ENCODE assay signal across 9 mouse cellular contexts in the genomic region with DNA sequence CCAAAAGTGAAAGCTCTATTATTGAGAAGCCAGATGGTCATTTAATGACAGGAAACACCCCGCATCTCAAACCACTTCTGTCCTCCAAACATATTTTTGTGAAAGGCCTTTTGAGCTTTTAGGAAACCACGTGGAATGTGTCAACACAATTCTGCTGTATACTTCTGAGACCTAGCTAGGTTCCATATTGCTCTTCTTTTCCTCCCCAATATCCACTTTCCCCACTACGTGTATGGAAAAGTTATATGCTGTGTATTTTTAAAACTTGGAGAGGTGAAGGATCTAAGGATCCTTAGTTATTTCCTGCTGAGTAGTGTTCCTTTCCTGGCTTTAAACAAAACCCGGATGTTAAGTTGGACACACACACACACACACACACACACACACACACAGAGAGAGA. TPM values are rescaled to one million over a fixed set of nuclear protein-coding genes. Genes with fewer than 3 reads are reported as not detected.
A peak's percentile ranks its signal among the peaks of the same experiment; 100 is the strongest.
DNase-seq lines count a peak whose midpoint lies in the region; ATAC-seq and TF ChIP-seq lines count a peak whose summit lies in the region.
"Had no signal": no experiment of that assay in that cellular context is flagged by ENCODE, and none has a peak within 500 bp of the region (broad histone marks: within the 10 kb centered on the region; RNA-seq: fewer than 3 reads in every experiment).

No protein-coding gene starts in this region.

- H3K4me2 ChIP-seq in hindbrain, embryonic 13.5 days, result peak overlapping the region; percentile 56; the same call in 1 of the 2 replicates
- peak overlapping the region; percentile 82 for H3K4me2 ChIP-seq in liver, postnatal 0 days (ENCODE audit: low read depth, low read length)

- H3K27ac ChIP-seq in hindbrain, embryonic 13.5 days, result peak overlapping the region; percentile 18; the same call in 1 of the 2 replicates
- peak overlapping the region; percentile 89 for H3K27ac ChIP-seq in liver, postnatal 0 days (ENCODE audit: low read depth)

- H3K9ac ChIP-seq in hindbrain, embryonic 13.5 days, result no peak overlapping the region
- no peak overlapping the region for H3K9ac ChIP-seq in liver, postnatal 0 days (replicated peaks)

- no peak for TF ChIP-seq CTCF in liver, postnatal 0 days (IDR thresholded peaks at IDR 0.05; ENCODE audit: low read depth)

- no peak overlapping the region for H3K4me3 ChIP-seq in hindbrain, embryonic 13.5 days
- peak overlapping the region; percentile 60 for H3K4me3 ChIP-seq in liver, postnatal 0 days (ENCODE audit: low read depth, low read length)

- H3K27me3 ChIP-seq in hindbrain, embryonic 13.5 days, result peaks cover 5% of the 10 kb centered on the region; the same call in 1 of the 2 replicates
- no peaks in the 10 kb centered on the region for H3K27me3 ChIP-seq in liver, postnatal 0 days (ENCODE audit: insufficient read depth, low read length)

- H3K4me1 ChIP-seq in hindbrain, embryonic 13.5 days (replicated peaks), result peaks cover 10% of the 10 kb centered on the region
- peaks cover 13% of the 10 kb centered on the region for H3K4me1 ChIP-seq in liver, postnatal 0 days (ENCODE audit: insufficient read depth)

- no peaks in the 10 kb centered on the region for H3K9me3 ChIP-seq in hindbrain, embryonic 13.5 days
- H3K9me3 ChIP-seq in liver, postnatal 0 days (ENCODE audit: low read length), result no peaks in the 10 kb centered on the region

- intact Hi-C loops in heart, postnatal 14 days (cut with DNase I), result loop anchor here (5.0 kb wide), 3 partner anchors 36 to 91 kb away; partner anchors contain the start of gene Bet1

- DNase-seq in heart, adult 11 months, result peak; percentile 88
- no peak for DNase-seq in heart, postnatal 14 days
- no peak for DNase-seq in liver, postnatal 0 days
- no peak for DNase-seq in thymus, postnatal 36 days
- DNase-seq in layer of hippocampus, adult 8-10 months (ENCODE audit: low spot score in 2 of 2), result no peak
- no peak for DNase-seq in left cerebral cortex, adult 11 months (ENCODE audit: low spot score)

- no peaks in the 10 kb centered on the region for H3K36me3 ChIP-seq in hindbrain, embryonic 13.5 days
- H3K36me3 ChIP-seq in liver, postnatal 0 days (replicated peaks; ENCODE audit: insufficient read depth, low read length), result 0 out of 2 replicates have a peak, but pooled peaks cover 2% of the 10 kb centered on the region

- no peak for TF ChIP-seq EP300 in liver, postnatal 0 days (IDR thresholded peaks at IDR 0.05; ENCODE audit: low read depth)

- WGBS in hindbrain, embryonic 13.5 days, result 58% methylated on average over 4 of the region's 4 CpGs
- WGBS in liver, postnatal 0 days (ENCODE audit: insufficient replicate concordance), result 18% methylated on average over 4 of the region's 4 CpGs

- 0 out of 2 replicates have a peak, but pooled peaks have one; percentile 9 for ATAC-seq in common myeloid progenitor, adult 5-6 weeks (replicated peaks; ENCODE audit: low read depth, poor library complexity, severe bottlenecking)
- no peak for ATAC-seq in hindbrain, embryonic 13.5 days (ENCODE audit: low FRiP score)
- no peak for ATAC-seq in liver, postnatal 0 days

RNA-seq across cellular contexts. Expression of gene Gng11, which starts 0.3 kb away (rescaled TPM):
- total RNA-seq in heart, postnatal 14 days (2021), result 10 to 100 TPM; 78.8 to 88.5 TPM
- 4.8 and 5.9 TPM in 2 replicates for total RNA-seq in common myeloid progenitor, adult 5-6 weeks (2017)
- polyA plus RNA-seq in hindbrain, embryonic 13.5 days (2015; fragmentation: Nextera tagmentation; extraction: Ambion mirVana), result 32.6 and 35.2 TPM in 2 replicates
- 36.9 and 38.8 TPM in 2 replicates for polyA plus RNA-seq in liver, postnatal 0 days (2015; fragmentation: Nextera tagmentation; extraction: Ambion mirVana)
- total RNA-seq in layer of hippocampus, adult 8-10 months (2022), result 10 to 100 TPM; 10.6 to 16.3 (median 13.7) TPM

RNA-seq across cellular contexts. Expression of gene Gngt1, which starts 9.9 kb away (rescaled TPM):
- total RNA-seq in heart, postnatal 14 days (2021), result not detected
- total RNA-seq in common myeloid progenitor, adult 5-6 weeks (2017), result not detected in 2 replicates
- not detected in 2 replicates for polyA plus RNA-seq in hindbrain, embryonic 13.5 days (2015; fragmentation: Nextera tagmentation; extraction: Ambion mirVana)
- polyA plus RNA-seq in liver, postnatal 0 days (2015; fragmentation: Nextera tagmentation; extraction: Ambion mirVana), result 0.08 and 0.27 TPM in 2 replicates
- not detected for total RNA-seq in layer of hippocampus, adult 8-10 months (2022)
- polyA plus RNA-seq: spleen, adult 2 months had no signal

RNA-seq across cellular contexts. Expression of gene Tfpi2, which starts 14.7 kb away (rescaled TPM):
- 1 to 10 TPM; 2.2 to 2.4 TPM for total RNA-seq in heart, postnatal 14 days (2021)
- total RNA-seq in common myeloid progenitor, adult 5-6 weeks (2017), result 0.69 TPM in 1 of 2 replicates, not detected in the other
- 0.29 and 1.00 TPM in 2 replicates for polyA plus RNA-seq in hindbrain, embryonic 13.5 days (2015; fragmentation: Nextera tagmentation; extraction: Ambion mirVana)
- polyA plus RNA-seq in liver, postnatal 0 days (2015; fragmentation: Nextera tagmentation; extraction: Ambion mirVana), result 34.0 and 35.9 TPM in 2 replicates
- not detected for total RNA-seq in layer of hippocampus, adult 8-10 months (2022)

Comparison
In these comparisons a context has a peak if more than half of its experiments do, and no peak if none do; other contexts are left out.
1. RNA of gene Gng11, which starts 0.3 kb away (total RNA-seq): 78.8 to 88.5 TPM in heart, postnatal 14 days; 10.6 to 16.3 TPM in layer of hippocampus, adult 8-10 months and 4.8 to 5.9 TPM in common myeloid progenitor, adult 5-6 weeks; every median in the first group is over 4 times any median in the second.